Mouse (Mus musculus) B cell, adult 62 days (primary cell): Measurements from ENCODE around the gene Fgfr2. TPM values are rescaled to one million over a fixed set of nuclear protein-coding genes. Genes with fewer than 3 reads are reported as not detected.

Source experiments
- total RNA-seq: library from RNA; stranded (reverse); gene quantifications from 4 replicates; pipeline ENCODE4 v1.2.4, GENCODE M21; 2023

Gene Fgfr2
- total RNA-seq, 1 experiment from 2014 or later: not detected

GRCm38 (mm10) chr7:131542115-131542871, 1580.9 kb downstream of the Fgfr2 start, which contains the start of gene Hmx3:
Hmx3 (plus strand) TSS chr7:131542867.

DNA sequence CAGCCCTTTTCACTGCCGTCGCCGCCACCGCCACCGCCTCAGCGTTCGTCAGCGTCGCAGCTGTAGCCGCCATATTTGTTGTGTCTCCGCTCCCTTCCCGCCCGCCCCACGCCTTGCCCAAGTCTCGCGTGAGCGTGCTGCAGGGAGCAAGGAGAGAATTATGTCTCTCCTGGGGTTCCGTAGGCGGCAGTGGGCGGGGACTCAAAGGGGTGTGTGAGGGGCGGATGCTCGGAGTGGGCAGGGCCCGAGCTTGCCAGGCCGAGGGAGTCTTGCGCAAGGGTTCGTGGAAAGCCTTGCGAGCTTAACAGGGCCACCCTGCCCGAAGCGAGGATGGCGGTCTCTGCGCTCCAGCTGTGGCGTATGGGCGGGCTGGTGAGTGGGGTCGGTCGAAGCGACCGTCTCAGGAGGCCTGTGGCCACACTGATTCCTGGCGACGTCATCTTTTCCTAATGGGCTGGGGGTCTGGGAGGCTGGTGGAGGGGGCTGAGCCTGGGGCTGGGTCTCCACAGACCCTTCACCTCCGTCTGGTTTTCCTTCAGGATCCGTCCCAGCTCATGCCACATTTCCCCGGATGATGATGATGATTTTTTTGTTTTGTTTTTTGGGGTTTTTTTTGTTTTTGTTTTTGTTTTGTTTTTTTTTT, 1712.6 kb downstream of the Fgfr2 start, which contains the start of the genes Ikzf5 and Acadsb:
Gene Ikzf5 (minus strand): TSS at position 106 of the 643 bp plus-strand sequence.
Gene Acadsb (plus strand): TSS at position 186 of the 643 bp plus-strand sequence.

GRCm38 (mm10) chr7:131370648-131371469, 1752.3 kb downstream of the Fgfr2 start, which contains the start of gene Pstk:
Pstk (plus strand) TSS chr7:131371141.

GRCm38 (mm10) chr7:131362615-131363300, 1760.4 kb downstream of the Fgfr2 start, which contains the start of gene 2310057M21Rik:
2310057M21Rik (minus strand) TSS chr7:131362759.

DNA sequence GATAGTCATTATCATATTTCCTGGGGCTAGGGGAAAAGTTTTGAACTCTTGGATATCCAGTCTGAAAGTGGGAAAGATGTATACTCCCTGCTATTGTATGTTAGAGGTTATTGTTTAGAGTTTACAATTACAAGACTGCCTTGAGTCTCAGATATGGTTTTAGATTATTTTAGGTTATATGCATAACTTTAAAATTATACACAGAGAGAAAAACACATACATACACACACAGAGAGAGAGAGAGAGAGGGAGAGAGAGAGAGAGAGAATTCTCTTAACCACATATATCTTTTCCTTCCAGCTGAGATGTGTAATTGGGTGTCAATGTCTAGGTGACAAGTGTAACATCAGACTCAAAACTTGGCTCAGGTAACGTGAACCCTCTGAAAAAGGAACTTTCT, 1789.6 kb downstream of the Fgfr2 start, which contains the start of gene Fam24a:
Gene Fam24a (plus strand): TSS at position 301 of the 400 bp plus-strand sequence.

GRCm38 (mm10) chr7:131329416-131329815, 1793.7 kb downstream of the Fgfr2 start, which contains the start of gene Fam24b:
Fam24b (minus strand) TSS chr7:131329516.

GRCm38 (mm10) chr7:131322192-131322591, 1801.0 kb downstream of the Fgfr2 start, which contains the start of gene Cuzd1:
Cuzd1 (minus strand) TSS chr7:131322292.

GRCm38 (mm10) chr7:131174121-131174520, 1949.0 kb downstream of the Fgfr2 start, which contains the start of gene 5430419D17Rik:
5430419D17Rik (plus strand) TSS chr7:131174402.

DNA sequence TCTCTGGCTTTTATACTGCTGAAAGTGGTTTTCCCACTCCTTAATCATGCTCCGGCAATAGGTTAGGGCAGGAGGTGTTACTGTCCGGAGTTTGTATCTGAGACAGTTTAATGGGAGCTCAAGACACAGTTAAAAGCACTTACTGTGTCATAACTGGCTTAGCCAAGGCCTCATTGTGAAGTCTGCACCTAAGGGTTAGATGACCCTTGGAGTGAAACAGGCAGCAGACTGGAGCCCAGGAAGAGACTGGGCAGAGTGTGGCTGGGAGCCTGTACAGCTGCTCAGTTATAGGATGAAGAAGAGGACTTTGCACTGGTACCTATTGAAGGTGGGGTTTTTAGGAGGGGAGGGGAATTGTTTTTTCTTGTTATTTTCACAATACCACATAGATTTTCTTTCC, 1976.9 kb downstream of the Fgfr2 start, which contains the start of gene 4933402N03Rik:
Gene 4933402N03Rik (minus strand): TSS at position 101 of the 400 bp plus-strand sequence.

DNA sequence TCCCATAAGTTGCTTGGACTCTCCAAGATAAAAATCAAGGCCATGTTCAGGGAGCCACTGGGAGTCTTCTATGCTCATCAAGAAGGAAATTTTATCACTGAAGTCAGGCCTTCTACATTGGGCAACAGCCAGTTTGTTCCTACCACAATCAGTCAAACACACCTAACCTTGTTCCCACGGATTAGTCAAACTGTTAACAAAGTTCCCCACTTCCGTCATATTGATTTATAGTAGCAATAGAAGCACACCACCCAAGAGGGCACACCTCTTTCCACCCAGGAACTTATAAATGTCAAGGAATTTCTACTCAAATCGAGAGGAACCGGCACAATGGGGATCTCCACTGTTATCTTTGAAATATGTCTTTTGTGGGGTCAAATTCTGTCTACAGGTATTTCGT, 2091.4 kb downstream of the Fgfr2 start, which contains the start of gene Dmbt1:
Gene Dmbt1 (plus strand): TSS at position 299 of the 400 bp plus-strand sequence.

GRCm38 (mm10) chr7:130935793-130936471, 2187.2 kb downstream of the Fgfr2 start, which contains the start of gene Htra1:
Htra1 (plus strand) TSS chr7:130936111.

DNA sequence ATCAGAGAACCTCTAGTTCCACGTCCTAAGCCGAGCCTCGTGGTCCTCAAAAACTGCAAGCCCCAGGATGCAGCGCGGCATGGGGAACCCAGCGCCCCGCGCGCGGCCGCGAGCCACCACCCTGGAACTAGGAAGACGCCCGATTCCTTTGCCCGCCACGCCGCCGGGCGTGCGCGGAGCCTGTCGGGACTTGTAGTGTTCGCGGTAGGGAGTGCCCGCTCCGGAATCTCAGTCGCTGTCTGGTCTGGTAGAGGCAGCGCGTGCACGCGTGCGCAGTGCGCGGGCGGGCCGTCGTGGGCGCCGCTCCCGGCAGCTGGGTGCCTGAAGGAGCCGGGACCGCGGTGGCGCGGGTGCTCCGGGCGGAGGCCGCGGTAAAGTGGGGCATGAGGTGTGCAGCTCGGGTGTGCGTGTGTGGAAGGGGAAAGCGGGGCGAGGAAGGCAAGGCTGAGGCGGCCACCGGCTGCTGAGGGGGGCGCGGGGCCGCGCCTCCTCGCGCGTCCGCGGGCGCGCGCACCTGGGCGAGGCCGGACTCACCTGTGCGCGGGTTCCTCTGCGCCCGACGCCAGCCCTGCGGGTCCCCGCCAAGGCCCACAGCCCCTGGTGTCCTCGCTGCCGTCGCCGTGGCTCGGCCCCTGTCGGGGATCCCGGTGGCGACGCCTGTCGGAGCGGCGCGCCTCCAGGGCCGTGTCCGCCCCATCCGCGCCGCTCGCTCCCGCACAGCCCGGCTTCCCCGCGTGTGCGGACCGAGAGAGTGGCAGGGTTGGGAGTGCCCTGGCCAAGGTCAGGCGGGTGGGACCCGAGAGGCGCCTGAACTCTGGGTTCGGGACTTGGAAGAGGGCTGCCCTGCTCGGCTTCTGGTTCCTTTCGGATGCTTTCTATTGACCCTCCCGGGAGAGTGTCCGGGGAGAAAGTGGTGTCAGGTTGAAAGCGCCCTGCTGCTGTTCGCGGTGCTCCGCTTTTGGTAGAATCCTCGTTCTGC, 2257.2 kb downstream of the Fgfr2 start, which contains the start of gene Plekha1:
Gene Plekha1 (plus strand): TSS at position 144 of the 979 bp plus-strand sequence.

DNA sequence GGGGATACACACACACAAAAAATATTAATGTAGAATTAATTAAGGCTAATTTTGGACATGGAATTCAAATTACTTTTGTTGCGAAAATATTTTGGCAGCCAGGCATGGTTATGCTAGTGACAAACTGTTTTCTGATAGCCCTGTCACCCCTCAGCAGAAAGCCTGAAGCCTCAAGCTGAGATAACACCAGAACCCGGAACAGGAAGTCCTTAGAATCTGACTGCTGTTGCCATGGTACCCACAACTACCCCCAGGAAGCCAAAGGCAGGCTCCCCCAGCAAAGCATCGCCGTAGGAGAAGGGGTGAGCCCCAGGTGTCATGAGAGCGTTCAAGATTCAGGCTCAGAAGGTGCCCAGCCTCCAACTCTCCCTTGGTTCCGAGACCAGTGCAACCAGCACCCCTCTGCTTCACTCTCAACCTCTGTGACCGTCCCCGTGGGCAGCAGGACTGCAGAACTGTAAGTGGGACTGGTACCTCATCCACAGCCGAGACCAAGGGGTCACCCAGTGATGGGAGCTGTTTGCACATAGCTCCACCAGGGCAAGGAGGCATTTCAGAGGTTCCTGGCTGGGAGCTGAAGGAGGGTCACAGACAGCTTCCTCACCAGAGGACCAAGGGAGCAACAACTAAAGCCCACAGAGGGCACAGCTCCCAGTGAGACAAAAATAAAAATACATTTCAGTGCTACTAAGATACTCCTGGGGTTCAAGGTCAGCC, 2349.1 kb downstream of the Fgfr2 start, which contains the start of gene Btbd16:
Gene Btbd16 (plus strand): TSS at position 156 of the 717 bp plus-strand sequence.

GRCm38 (mm10) chr7:130577388-130578003, 2545.7 kb downstream of the Fgfr2 start, which contains the start of gene Tacc2:
Tacc2 (plus strand) TSS chr7:130577438.

GRCm38 (mm10) chr7:130572821-130573220, 2550.3 kb downstream of the Fgfr2 start, which contains the start of gene Nsmce4a:
Nsmce4a (minus strand) TSS chr7:130573118.

GRCm38 (mm10) chr7:130520049-130520425, 2603.1 kb downstream of the Fgfr2 start, which contains the start of gene Ate1:
Ate1 (minus strand) TSS chr7:130520369.

